Mouse (Mus musculus) liver, embryonic 16.5 days (tissue): ENCODE data around the gene Stox2. TPM values are rescaled to one million over a fixed set of nuclear protein-coding genes. Genes with fewer than 3 reads are reported as not detected.
A peak's percentile ranks its signal among the peaks of the same experiment; 100 is the strongest.

Experiments used
- ATAC-seq: fragments of 200-750 bp; cut with Nextera tagmentation; 2 replicates; pipeline ENCODE4 v1.8.0; 2017; ENCODE audit warnings: low read depth, mild to moderate bottlenecking, moderate number of reproducible peaks, moderate library complexity
- H3K27ac ChIP-seq: fragments of 300-500 bp; sonication (generic); 2 replicates; pipeline ENCODE4 v1.5.1; 2014; ENCODE audit warnings: mild to moderate bottlenecking, low read length
- H3K27me3 ChIP-seq: fragments of 300-500 bp; sonication (generic); 2 replicates; pipeline ENCODE4 v1.6.1; 2014; ENCODE audit warnings: low read depth, low read length, mixed read lengths; ENCODE audit not compliant: control insufficient read depth, insufficient read depth
- H3K36me3 ChIP-seq: fragments of 300-500 bp; sonication (generic); 2 replicates; pipeline ENCODE4 v1.6.1; 2014; ENCODE audit warnings: mild to moderate bottlenecking; ENCODE audit not compliant: control insufficient read depth, insufficient read depth
- H3K4me1 ChIP-seq: fragments of 300-500 bp; sonication (generic); 2 replicates; pipeline ENCODE4 v1.6.1; 2014; ENCODE audit warnings: low read depth, low read length, mixed read lengths; ENCODE audit not compliant: control insufficient read depth
- H3K4me2 ChIP-seq: fragments of 300-500 bp; sonication (generic); 2 replicates; pipeline ENCODE4 v1.6.1; 2014; ENCODE audit warnings: low read depth, low read length, mixed read lengths
- H3K4me3 ChIP-seq: fragments of 300-500 bp; sonication (generic); 2 replicates; pipeline ENCODE4 v1.5.1; 2014; ENCODE audit warnings: low read depth, mild to moderate bottlenecking, low read length
- H3K9ac ChIP-seq: fragments of 300-500 bp; sonication (generic); 2 replicates; pipeline ENCODE4 v1.6.1; 2014; ENCODE audit warnings: low read depth, low read length
- H3K9me3 ChIP-seq: fragments of 300-500 bp; sonication (generic); replicated peaks from 2 replicates; pipeline ENCODE4 v1.6.1; 2016; ENCODE audit warnings: low read length; ENCODE audit not compliant: control insufficient read depth
- WGBS: fragments of 180-500 bp; shearing (Covaris S2); extraction: QIAGEN DNeasy Blood & Tissue Kit; methylation state at CpG from one replicate; pipeline ENCODE4 v1.1.7; 2014; ENCODE audit not compliant: insufficient replicate concordance; 5-methylcytosine and 5-hydroxymethylcytosine counted together
- polyA plus RNA-seq: library from polyadenylated mRNA; unstranded; fragments of >200 nt; fragmentation: Nextera tagmentation; extraction: Ambion mirVana; gene quantifications from 2 replicates; pipeline ENCODE4 v1.2.1, GENCODE M21; 2015

Stox2 gene
- 0.30 and 0.33 TPM in 2 replicates for polyA plus RNA-seq

- WGBS, result 75% methylated on average over 19 of the region's 19 CpGs
- Histone ChIP-seq H3K9me3 (no peaks in the 10 kb centered on the region), H3K4me3 (no peak within 1 kb of the TSS), H3K27ac (no peak within 1 kb of the TSS), H3K36me3 (no peaks in the 10 kb centered on the region), H3K4me2 (no peak within 1 kb of the TSS), H3K27me3 (no peaks in the 10 kb centered on the region), H3K9ac (no peak within 1 kb of the TSS), H3K4me1 (no peaks in the 10 kb centered on the region)
- ATAC-seq, result no peak
Observed at GRCm38 (mm10) chr8:47446312-47447046, at the start of gene Stox2. Gene Stox2, minus strand, starts transcription at chr8:47446362.

- H3K9me3 ChIP-seq, result no peaks in the 10 kb centered on the region
- peaks cover 6% of the 10 kb centered on the region for H3K36me3 ChIP-seq
- H3K27ac ChIP-seq, result no peak overlapping the region
Observed at GRCm38 (mm10) chr8:47495428-47495827, 49.3 kb upstream of the Stox2 start.

DNA sequence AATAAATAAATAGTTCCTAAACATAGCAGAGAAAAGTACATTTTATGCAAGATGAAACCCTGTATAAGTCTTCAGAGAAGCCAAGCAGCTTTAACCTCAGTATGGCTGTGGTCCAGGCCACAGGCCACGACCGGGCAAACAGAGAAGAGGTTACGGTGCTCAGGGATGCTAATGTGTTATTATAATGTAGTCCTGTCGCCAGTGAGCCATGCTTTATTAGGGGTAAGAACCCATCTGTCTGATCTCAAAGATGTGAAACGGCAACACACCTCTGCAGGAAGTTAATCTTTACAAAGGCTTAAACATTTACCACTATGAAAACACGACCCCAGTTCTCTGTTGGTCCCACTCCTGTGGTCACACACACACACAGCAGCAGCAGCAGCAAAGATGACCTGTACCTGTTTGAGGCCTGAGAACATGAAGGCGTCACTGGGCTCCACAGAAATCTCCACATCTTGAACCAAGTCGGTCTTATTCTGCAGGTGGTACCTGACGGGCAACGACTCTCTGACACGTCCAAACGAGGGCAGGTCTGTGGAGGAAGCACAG, 48.5 kb upstream of the Stox2 start:
- Histone ChIP-seq H3K9me3 (no peaks in the 10 kb centered on the region), H3K4me1 (no peaks in the 10 kb centered on the region), H3K27me3 (no peaks in the 10 kb centered on the region), H3K4me3 (no peak overlapping the region), H3K4me2 (no peak overlapping the region; the same call in 1 of the 2 replicates), H3K9ac (no peak overlapping the region), H3K36me3 (peaks cover 8% of the 10 kb centered on the region), H3K27ac (peak overlapping the region; percentile 55)
- WGBS, result 62% methylated on average over 12 of the region's 12 CpGs
- peak; percentile 87 for ATAC-seq

More at GRCm38 (mm10) chr8:47495428-47495827, 49.3 kb upstream of the Stox2 start:
- Histone ChIP-seq H3K4me2 (no peak overlapping the region), H3K27me3 (no peaks in the 10 kb centered on the region), H3K4me1 (no peaks in the 10 kb centered on the region), H3K9ac (no peak overlapping the region), H3K4me3 (no peak overlapping the region)
- 72% methylated on average over 6 of the region's 6 CpGs for WGBS
- no peak; the same call in 1 of the 2 replicates for ATAC-seq

GRCm38 (mm10) chr8:47493106-47493505, 46.9 kb upstream of the Stox2 start:
- H3K9ac ChIP-seq, result no peak overlapping the region
- no peak overlapping the region for H3K4me2 ChIP-seq
- H3K4me3 ChIP-seq, result no peak overlapping the region
- no peaks in the 10 kb centered on the region for H3K9me3 ChIP-seq
- H3K27ac ChIP-seq, result no peak overlapping the region
- WGBS, result 77% methylated on average over 12 of the region's 12 CpGs
- no peaks in the 10 kb centered on the region for H3K27me3 ChIP-seq
- H3K36me3 ChIP-seq, result peaks cover 6% of the 10 kb centered on the region
- no peak for ATAC-seq
- no peaks in the 10 kb centered on the region for H3K4me1 ChIP-seq

GRCm38 (mm10) chr8:47487231-47487630, 41.1 kb upstream of the Stox2 start:
- no peaks in the 10 kb centered on the region for H3K27me3 ChIP-seq
- H3K4me1 ChIP-seq, result no peaks in the 10 kb centered on the region
- no peak overlapping the region for H3K4me3 ChIP-seq
- peaks cover 10% of the 10 kb centered on the region for H3K36me3 ChIP-seq
- WGBS, result 75% methylated on average over 3 of the region's 3 CpGs
- H3K9ac ChIP-seq, result no peak overlapping the region
- H3K4me2 ChIP-seq, result no peak overlapping the region
- no peak overlapping the region for H3K27ac ChIP-seq
- ATAC-seq, result no peak
- H3K9me3 ChIP-seq, result no peaks in the 10 kb centered on the region

GRCm38 (mm10) chr8:47482354-47483071, 36.4 kb upstream of the Stox2 start:
- no peaks in the 10 kb centered on the region for H3K4me1 ChIP-seq
- 66% methylated on average over 12 of the region's 12 CpGs for WGBS

DNA sequence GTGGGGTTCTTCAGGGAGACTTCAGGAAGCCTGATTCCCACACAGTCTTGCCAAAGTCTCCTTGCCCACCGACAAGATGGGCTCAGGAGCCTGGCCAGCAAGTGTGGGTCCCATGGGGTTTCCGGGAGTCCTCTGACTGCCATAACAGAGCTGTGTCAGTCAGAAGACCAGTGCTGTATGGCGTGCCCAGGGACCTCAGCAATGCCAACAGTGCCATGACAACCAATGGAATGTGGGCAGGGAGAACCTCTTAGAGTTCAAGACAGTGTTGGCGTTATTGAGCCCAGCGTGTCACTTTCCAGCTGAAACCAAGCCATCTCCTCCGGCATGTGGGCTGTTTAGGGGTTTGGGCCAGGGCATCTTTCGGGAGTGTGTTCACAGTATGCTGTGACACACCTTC, 33.9 kb upstream of the Stox2 start:
- Histone ChIP-seq H3K4me2 (no peak overlapping the region), H3K4me1 (no peaks in the 10 kb centered on the region), H3K27me3 (no peaks in the 10 kb centered on the region), H3K9ac (no peak overlapping the region), H3K36me3 (no peaks in the 10 kb centered on the region), H3K4me3 (no peak overlapping the region), H3K9me3 (no peaks in the 10 kb centered on the region), H3K27ac (no peak overlapping the region)
- WGBS, result 72% methylated on average over 7 of the region's 7 CpGs
- no peak for ATAC-seq

More at GRCm38 (mm10) chr8:47482354-47483071, 36.4 kb upstream of the Stox2 start:
- Histone ChIP-seq H3K4me2 (no peak overlapping the region), H3K9me3 (no peaks in the 10 kb centered on the region), H3K27ac (no peak overlapping the region), H3K36me3 (peaks cover 3% of the 10 kb centered on the region; the same call in 1 of the 2 replicates), H3K27me3 (no peaks in the 10 kb centered on the region), H3K4me3 (no peak overlapping the region), H3K9ac (no peak overlapping the region)
- ATAC-seq, result no peak

DNA sequence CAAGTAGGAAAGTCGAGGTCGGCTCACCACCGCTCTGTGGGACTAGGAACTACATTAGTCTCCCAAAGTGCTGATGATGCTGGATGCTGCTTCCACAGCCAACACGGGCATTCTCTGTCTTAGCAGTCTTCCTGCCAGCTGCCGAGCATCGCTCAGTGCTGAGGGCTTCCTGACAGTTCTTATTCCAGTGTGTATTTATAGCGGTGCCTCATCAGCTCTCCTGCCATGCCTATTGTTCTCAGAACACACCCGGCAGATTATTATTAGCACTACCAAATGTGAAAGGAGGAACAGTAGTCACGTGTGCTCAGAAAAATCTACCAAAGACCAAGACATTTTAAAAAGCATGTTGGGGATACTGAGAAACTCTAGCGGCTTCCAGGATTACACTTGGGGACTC, 15.5 kb upstream of the Stox2 start:
- H3K27me3 ChIP-seq, result no peaks in the 10 kb centered on the region
- no peaks in the 10 kb centered on the region for H3K36me3 ChIP-seq
- 0 out of 2 replicates have a peak, but pooled peaks have one; percentile 19 for ATAC-seq
- H3K9ac ChIP-seq, result no peak overlapping the region
- 57% methylated on average over 10 of the region's 10 CpGs for WGBS
- no peak overlapping the region for H3K27ac ChIP-seq
- H3K9me3 ChIP-seq, result no peaks in the 10 kb centered on the region
- no peak overlapping the region for H3K4me3 ChIP-seq
- no peaks in the 10 kb centered on the region for H3K4me1 ChIP-seq
- H3K4me2 ChIP-seq, result no peak overlapping the region
